Mouse (Mus musculus) hindbrain, embryonic 16.5 days (tissue): ENCODE measurements around the gene Tpte. TPM values are rescaled to one million over a fixed set of nuclear protein-coding genes. Genes with fewer than 3 reads are reported as not detected.

Experiments used
- ATAC-seq: fragments of 200-750 bp; cut with Nextera tagmentation; 2 replicates; pipeline ENCODE4 v1.8.0; 2017; ENCODE audit warnings: moderate TSS enrichment, moderate library complexity
- H3K27ac ChIP-seq: fragments of 300-500 bp; sonication (generic); 2 replicates; pipeline ENCODE4 v1.5.1; 2014; ENCODE audit warnings: low read depth, mild to moderate bottlenecking, control low read depth, low read length, moderate library complexity
- H3K27me3 ChIP-seq: fragments of 300-500 bp; sonication (generic); replicated peaks from 2 replicates; pipeline ENCODE4 v1.6.1; 2014; ENCODE audit warnings: low read length; ENCODE audit not compliant: control insufficient read depth, insufficient read depth
- H3K36me3 ChIP-seq: fragments of 300-500 bp; sonication (generic); 2 replicates; pipeline ENCODE4 v1.6.1; 2014; ENCODE audit warnings: mild to moderate bottlenecking, low read length, moderate library complexity, mixed read lengths; ENCODE audit not compliant: control insufficient read depth, insufficient read depth
- H3K4me1 ChIP-seq: fragments of 300-500 bp; sonication (generic); 2 replicates; pipeline ENCODE4 v1.6.1; 2014; ENCODE audit warnings: low read depth, low read length; ENCODE audit not compliant: control insufficient read depth, insufficient read depth
- H3K4me2 ChIP-seq: fragments of 300-500 bp; sonication (generic); 2 replicates; pipeline ENCODE4 v1.6.1; 2014; ENCODE audit warnings: mild to moderate bottlenecking, low read length, control low read depth, moderate library complexity
- H3K4me3 ChIP-seq: fragments of 300-500 bp; sonication (generic); 2 replicates; pipeline ENCODE4 v1.5.1; 2014; ENCODE audit warnings: mild to moderate bottlenecking, low read length, control low read depth, moderate library complexity
- H3K9ac ChIP-seq: fragments of 300-500 bp; sonication (generic); 2 replicates; pipeline ENCODE4 v1.6.1; 2014; ENCODE audit warnings: low read depth, mild to moderate bottlenecking, control low read depth, low read length, moderate library complexity
- H3K9me3 ChIP-seq: fragments of 300-500 bp; sonication (generic); 2 replicates; pipeline ENCODE4 v1.6.1; 2014; ENCODE audit warnings: mild to moderate bottlenecking, low read length, moderate library complexity; ENCODE audit not compliant: control insufficient read depth
- WGBS: fragments of 180-500 bp; shearing (Covaris S2); extraction: QIAGEN DNeasy Blood & Tissue Kit; methylation state at CpG from one replicate; pipeline ENCODE4 v1.1.7; 2014; 5-methylcytosine and 5-hydroxymethylcytosine counted together
- polyA plus RNA-seq: library from polyadenylated mRNA; unstranded; fragments of >200 nt; fragmentation: Nextera tagmentation; extraction: Ambion mirVana; gene quantifications from 2 replicates; pipeline ENCODE4 v1.2.1, GENCODE M21; 2015

The Tpte gene
- polyA plus RNA-seq, 1 experiment from 2014 or later = not detected

DNA sequence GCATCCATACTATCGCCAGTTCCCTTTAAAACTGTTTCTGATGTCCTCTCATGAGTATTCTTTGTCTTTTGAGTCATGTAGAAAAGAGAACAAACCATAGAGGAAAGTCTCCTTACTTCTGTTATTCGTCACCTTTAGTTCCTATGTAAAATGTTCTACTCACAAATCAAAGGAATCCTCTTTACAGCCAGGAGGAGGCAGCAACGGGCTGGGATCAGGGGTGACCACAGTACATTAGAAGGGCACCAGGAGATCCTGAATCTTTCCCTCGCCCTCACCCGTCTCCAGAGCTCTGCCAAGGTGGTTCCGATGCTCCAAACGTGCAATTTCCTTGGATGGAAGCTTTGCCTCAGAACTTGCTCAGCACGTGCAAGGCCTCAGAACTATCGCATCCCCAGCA, 28.2 kb downstream of the Tpte start:
- no peaks in the 10 kb centered on the region for H3K4me1 ChIP-seq
- ATAC-seq = no peak
- WGBS = 72% methylated on average over 9 of the region's 9 CpGs
- H3K4me2 ChIP-seq = no peak overlapping the region
- no peak overlapping the region for H3K27ac ChIP-seq
- no peak overlapping the region for H3K4me3 ChIP-seq
- no peaks in the 10 kb centered on the region for H3K36me3 ChIP-seq
- no peak overlapping the region for H3K9ac ChIP-seq
- no peaks in the 10 kb centered on the region for H3K9me3 ChIP-seq
- no peaks in the 10 kb centered on the region for H3K27me3 ChIP-seq

DNA sequence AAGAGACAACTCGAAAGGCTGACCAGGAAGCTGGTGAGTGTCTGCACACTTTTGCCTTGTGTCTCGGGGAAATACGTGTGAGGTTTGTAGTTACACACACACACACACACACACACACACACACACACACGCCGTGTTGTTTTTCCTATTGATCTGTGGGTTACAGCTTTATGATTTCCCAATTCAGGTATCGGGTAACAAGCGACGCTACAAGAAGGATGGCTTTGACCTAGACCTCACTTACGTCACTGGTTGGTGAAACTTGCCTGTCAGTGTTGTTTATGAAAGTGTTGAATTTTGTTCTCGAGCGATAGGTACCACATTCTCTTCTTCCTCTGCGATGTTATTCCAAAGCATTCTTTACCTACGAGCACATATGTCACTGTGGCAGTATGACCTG, 52.2 kb downstream of the Tpte start:
- H3K4me3 ChIP-seq = no peak overlapping the region
- no peak overlapping the region for H3K27ac ChIP-seq
- no peaks in the 10 kb centered on the region for H3K27me3 ChIP-seq
- ATAC-seq = no peak
- no peaks in the 10 kb centered on the region for H3K36me3 ChIP-seq
- H3K9me3 ChIP-seq = no peaks in the 10 kb centered on the region
- no peaks in the 10 kb centered on the region for H3K4me1 ChIP-seq
- no peak overlapping the region for H3K9ac ChIP-seq
- WGBS = 93% methylated on average over 13 of the region's 13 CpGs
- no peak overlapping the region for H3K4me2 ChIP-seq

DNA sequence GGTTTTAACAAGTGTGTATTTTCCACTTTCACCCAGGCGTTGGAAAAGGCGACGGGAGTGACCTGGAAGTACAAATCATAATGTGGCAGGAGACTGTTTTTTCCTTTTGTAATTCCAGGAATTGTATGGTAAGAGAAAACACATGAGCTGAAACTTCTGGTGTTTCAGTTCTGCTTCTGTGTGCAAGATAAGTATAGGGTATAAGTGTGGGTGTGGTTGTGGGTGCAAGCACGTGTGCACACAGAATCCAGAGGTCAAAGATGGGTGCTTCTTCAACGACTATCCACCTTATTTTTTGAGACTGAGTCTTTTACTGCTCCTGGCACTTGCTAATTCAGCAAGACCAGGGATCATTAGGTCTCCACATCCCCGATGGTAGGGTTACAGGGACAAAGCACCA, 76.1 kb downstream of the Tpte start:
- H3K9ac ChIP-seq = no peak overlapping the region
- H3K27ac ChIP-seq = no peak overlapping the region
- H3K9me3 ChIP-seq = no peaks in the 10 kb centered on the region
- no peak overlapping the region for H3K4me3 ChIP-seq
- no peaks in the 10 kb centered on the region for H3K27me3 ChIP-seq
- H3K4me2 ChIP-seq = no peak overlapping the region
- H3K36me3 ChIP-seq = no peaks in the 10 kb centered on the region
- H3K4me1 ChIP-seq = no peaks in the 10 kb centered on the region
- no peak for ATAC-seq
- WGBS = 87% methylated on average over 6 of the region's 6 CpGs

DNA sequence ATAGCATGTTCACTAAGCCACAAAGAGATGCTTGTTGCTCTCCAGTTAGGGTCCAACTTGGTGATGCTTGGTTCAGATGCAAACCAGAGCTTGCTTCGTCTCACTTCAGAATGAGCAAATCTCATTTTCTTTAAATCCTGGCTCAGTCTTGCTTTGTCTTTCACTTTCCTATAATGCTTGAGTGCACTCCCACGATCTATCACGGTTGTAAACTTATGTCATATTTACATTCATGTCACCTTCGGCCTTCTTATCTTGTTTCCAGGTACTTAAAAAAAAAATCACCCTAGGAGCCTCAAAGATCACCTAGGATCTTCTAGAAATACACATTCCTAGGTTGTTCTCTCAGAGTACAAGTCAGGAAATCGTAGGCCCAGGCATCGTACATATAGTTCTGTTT, 76.6 kb downstream of the Tpte start:
- H3K36me3 ChIP-seq = no peaks in the 10 kb centered on the region
- no peak for ATAC-seq
- H3K4me1 ChIP-seq = no peaks in the 10 kb centered on the region
- H3K4me2 ChIP-seq = no peak overlapping the region
- WGBS = 94% methylated on average over 6 of the region's 6 CpGs
- H3K27ac ChIP-seq = no peak overlapping the region
- no peaks in the 10 kb centered on the region for H3K27me3 ChIP-seq
- H3K9me3 ChIP-seq = no peaks in the 10 kb centered on the region
- no peak overlapping the region for H3K4me3 ChIP-seq
- H3K9ac ChIP-seq = no peak overlapping the region

DNA sequence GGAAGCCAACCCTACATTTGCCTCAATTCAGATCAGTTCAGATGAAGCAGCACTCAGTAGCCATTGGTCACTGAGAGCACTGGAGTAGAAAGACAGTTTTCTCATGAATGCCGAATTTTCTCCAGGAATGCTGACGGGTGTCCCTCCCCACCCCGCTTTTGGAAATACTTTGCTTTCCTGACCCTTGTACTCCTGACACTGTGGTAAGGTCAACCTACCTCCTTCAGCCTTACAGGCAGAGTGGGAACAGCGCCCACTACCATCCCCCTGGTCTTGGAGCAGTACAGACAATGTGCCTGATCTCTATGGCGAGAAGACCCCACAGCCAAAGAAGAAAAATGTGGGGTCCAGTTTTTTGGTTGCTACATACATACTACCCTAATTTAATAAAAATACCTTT, 93.1 kb downstream of the Tpte start:
- Histone ChIP-seq H3K9me3 (no peaks in the 10 kb centered on the region), H3K36me3 (peaks cover 6% of the 10 kb centered on the region), H3K4me1 (no peaks in the 10 kb centered on the region), H3K27ac (no peak overlapping the region), H3K9ac (no peak overlapping the region), H3K27me3 (no peaks in the 10 kb centered on the region), H3K4me2 (no peak overlapping the region), H3K4me3 (no peak overlapping the region)
- WGBS = 90% methylated on average over 5 of the region's 5 CpGs
- ATAC-seq = no peak

DNA sequence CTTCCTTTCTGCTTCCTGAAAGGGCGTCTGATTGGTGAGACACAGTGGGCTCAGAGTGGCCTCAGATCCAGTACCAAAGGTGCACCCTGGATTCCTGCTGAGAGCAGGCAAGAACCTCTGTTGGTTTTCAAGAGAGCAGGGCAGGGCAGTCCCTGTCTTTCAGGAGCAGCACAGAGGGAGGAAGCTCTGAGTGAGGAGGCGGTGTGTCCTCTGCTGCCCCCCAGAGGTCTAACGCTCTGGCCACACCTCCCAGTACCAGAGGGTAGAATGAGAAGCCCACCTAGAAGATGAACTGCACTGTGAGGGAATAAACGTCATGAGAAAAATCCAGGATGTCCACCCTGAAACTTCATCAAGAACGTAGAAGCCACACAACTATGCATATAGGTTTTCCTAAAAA, 93.7 kb downstream of the Tpte start:
- H3K27me3 ChIP-seq = no peaks in the 10 kb centered on the region
- H3K36me3 ChIP-seq = peaks cover 9% of the 10 kb centered on the region

DNA sequence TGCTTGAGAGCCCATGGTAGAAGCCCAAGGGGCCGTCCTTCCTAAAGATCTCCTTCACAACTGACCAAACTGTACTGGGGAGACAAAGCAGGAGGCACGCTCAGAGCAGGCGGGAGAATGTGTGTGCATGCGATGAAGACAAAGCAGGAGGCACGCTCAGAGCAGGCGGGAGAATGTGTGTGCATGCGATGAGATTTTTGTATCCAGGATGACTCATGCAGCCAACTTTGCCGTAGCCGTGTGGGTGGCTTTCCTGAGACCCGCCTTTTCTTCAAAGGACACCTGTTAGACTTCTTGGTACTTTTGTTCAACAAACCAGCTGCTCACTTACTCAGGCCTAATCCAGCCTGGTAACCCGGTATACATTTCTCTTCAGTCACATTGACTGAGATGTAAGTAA, 97.7 kb downstream of the Tpte start:
- 97% methylated on average over 11 of the region's 11 CpGs for WGBS
- no peak overlapping the region for H3K27ac ChIP-seq
- no peaks in the 10 kb centered on the region for H3K27me3 ChIP-seq
- no peaks in the 10 kb centered on the region for H3K9me3 ChIP-seq
- peaks cover 15% of the 10 kb centered on the region for H3K36me3 ChIP-seq
- no peak overlapping the region for H3K4me3 ChIP-seq
- no peak for ATAC-seq
- H3K4me1 ChIP-seq = no peaks in the 10 kb centered on the region
- no peak overlapping the region for H3K4me2 ChIP-seq
- no peak overlapping the region for H3K9ac ChIP-seq

More for the DNA sequence above, 93.7 kb downstream of the Tpte start:
- no peak overlapping the region for H3K27ac ChIP-seq
- H3K4me3 ChIP-seq = no peak overlapping the region
- H3K4me1 ChIP-seq = no peaks in the 10 kb centered on the region
- H3K4me2 ChIP-seq = no peak overlapping the region
- H3K9ac ChIP-seq = no peak overlapping the region
- H3K9me3 ChIP-seq = no peaks in the 10 kb centered on the region
- 43% methylated on average over 5 of the region's 5 CpGs for WGBS
- peak; percentile 87 for ATAC-seq

DNA sequence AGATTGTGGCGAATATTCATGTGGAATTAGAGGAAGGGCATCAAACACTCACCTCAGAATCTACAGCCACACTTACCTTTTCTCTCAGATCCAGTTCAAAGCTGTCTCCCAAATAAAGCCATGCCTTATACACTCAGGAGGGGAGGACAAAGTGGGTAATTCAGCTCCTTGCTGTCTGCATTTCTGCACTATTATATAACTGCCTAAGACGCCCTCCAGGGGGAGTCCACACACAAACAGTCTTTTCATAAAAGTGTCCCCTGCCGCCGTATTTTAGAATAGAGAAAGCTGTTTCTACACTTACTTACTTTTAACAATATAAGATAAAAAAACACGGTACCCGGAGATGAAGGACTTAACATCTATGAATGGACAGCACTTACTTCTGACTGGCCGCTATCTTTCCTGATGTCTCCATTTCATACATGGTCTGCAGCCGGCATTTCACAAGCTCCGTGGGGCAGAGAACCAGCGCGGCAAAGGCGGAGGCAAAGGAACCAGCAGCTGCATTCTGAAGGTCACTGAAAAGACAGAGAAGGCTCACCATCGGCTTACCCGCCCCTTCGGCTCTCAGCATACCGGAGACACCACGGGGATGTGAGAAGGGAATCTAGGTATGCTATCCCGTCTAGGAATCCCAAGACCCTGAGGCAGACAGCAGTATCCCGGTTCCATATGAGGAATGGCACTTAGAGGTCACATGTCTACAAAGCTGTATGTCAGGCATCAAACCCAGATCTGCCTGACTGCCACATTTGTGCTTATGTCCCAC, 99.8 kb downstream of the Tpte start:
- H3K36me3 ChIP-seq = peaks cover 18% of the 10 kb centered on the region

DNA sequence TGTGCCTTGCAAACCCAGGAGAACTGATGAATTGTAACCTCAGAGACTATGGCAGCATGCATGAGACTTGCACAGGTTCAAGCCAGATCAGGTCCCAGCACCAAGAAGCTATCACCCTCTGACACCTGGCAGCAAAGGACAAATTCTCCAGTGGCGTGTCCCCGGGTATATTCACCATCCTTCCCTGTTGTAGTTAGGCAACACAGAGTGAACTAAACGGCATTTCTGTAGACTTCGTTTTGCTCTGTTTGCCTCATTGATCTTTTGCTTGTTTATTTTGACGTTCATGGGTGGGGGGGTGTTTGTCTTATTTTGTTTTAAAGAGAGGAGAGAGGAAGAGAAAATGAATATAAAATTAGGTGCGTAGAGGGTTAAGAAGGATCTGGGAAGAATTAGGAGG, 101.9 kb downstream of the Tpte start:
- H3K27me3 ChIP-seq = no peaks in the 10 kb centered on the region
- 93% methylated on average over 6 of the region's 6 CpGs for WGBS
- H3K4me1 ChIP-seq = no peaks in the 10 kb centered on the region
- no peaks in the 10 kb centered on the region for H3K9me3 ChIP-seq
- H3K9ac ChIP-seq = no peak overlapping the region
- peaks cover 19% of the 10 kb centered on the region for H3K36me3 ChIP-seq
- H3K27ac ChIP-seq = no peak overlapping the region
- H3K4me2 ChIP-seq = no peak overlapping the region
- no peak overlapping the region for H3K4me3 ChIP-seq
- ATAC-seq = no peak

More for the DNA sequence above, 99.8 kb downstream of the Tpte start:
- Histone ChIP-seq H3K27me3 (no peaks in the 10 kb centered on the region), H3K9me3 (no peaks in the 10 kb centered on the region), H3K9ac (no peak overlapping the region), H3K4me3 (no peak overlapping the region), H3K4me2 (no peak overlapping the region), H3K27ac (no peak overlapping the region), H3K4me1 (no peaks in the 10 kb centered on the region)
- ATAC-seq = no peak
- WGBS = 85% methylated on average over 19 of the region's 19 CpGs
